Mouse (Mus musculus) urinary bladder, postnatal 36 days (tissue): Measurements from ENCODE around the gene Egln1.

ENCODE experiments used
- DNase-seq, 2 experiments: peaks; one replicate each; pipeline ENCODE4 v3.0.0; 2022; ENCODE audit warnings: low spot score in 2 of 2, mixed read lengths in 1 of 2

The Egln1 gene

DNA sequence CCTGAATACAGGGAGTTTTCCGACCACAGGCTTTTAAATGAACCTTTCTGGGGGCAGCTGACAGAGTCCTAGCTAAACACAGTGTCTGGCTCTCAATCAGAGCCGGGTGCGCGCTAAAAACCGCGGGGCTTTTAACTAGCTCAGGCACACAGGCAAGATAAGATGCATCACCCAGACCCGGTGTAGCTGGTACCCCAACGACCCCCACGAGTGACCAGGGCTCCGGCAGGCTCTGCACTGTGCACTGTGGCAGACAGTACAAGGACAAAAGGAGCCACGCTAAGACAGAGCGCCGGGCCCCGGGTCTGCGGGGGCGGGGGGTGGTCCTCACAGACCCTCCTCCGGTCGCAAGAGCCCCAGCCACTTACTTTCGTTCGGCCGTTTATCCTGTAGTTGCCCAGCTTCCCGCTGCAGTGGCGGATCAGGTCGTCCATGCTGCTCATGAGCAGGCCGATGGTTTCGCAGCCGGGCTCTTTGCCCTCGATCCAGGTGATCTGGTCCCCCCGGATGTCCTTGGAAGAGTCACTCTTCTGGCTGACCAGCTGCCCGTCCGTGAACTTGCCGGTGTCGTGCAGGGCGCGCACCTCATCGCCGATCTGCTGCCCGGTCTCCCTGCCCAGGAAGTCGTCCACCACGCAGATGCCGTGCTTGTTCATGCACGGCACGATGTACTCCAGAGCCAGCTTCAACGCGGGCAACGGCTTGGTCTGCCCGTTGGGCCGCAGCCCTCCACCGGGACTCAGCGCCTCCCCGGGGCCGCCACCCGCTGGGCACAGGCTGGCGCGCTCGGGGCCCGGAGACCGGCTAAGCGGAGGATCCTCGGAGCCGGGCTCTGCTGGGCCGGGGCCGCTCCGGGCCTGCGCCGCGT is 1.0 kb downstream of the Egln1 start:
- DNase-seq = peak; percentile 18 to 26

DNA sequence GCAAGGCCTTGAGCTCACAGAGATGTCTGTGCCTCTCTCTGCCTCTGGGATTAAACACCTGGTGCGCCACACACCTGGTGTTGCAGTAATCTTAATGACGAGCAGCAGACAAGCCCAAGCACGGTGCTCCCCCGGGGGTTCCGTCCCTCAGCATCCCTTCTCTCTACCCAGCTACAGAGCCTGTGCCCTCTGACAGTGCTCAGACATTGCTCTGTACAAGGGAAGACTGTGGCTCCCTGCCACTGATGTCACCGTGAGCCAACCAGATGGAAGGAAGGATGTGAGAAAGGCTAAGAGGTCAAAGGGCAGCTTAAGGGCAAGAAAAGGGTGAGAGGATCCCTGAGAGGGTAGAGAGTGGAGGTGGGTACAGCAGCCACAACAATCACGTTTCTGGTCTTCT is 4.7 kb downstream of the Egln1 start:
- DNase-seq = no peak

DNA sequence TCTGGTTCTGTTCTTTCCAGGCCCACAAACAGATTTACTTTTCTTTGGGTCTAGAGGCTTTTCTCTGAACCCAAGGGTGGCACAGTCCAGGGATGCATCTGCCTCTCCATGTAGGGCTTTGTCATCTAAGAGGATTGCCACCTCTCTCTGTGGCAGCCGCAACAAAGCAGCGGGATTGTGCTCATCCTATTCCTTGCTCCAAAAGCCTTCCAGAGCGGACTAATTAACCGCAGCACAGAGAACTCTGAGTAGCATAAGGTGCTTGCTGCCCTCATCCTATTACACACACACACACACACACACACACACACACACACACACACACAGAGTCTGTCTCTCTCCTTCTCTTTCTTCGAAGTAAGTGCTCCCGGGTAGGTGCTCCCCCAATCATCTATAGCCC is 5.3 kb downstream of the Egln1 start:
- DNase-seq = no peak

DNA sequence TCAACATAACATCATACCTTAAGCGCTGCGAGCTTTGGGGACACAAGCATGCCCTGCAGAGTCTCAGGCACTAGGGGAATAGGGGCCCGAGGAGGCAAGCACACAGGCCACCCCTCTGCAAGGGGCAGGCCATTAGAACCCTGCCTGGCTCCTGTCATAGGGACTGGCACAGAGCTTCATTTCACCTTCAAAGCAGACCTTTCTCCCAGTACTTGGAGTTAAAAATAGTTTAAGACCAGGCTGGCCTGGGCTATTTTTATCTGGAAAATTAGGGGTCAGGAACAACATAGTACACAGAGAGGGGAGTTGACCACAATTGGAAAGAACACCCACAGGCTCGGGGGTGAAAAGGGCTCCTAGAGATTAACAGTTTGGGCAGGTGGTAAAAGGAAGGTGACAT is 11.8 kb downstream of the Egln1 start:
- DNase-seq = no peak

DNA sequence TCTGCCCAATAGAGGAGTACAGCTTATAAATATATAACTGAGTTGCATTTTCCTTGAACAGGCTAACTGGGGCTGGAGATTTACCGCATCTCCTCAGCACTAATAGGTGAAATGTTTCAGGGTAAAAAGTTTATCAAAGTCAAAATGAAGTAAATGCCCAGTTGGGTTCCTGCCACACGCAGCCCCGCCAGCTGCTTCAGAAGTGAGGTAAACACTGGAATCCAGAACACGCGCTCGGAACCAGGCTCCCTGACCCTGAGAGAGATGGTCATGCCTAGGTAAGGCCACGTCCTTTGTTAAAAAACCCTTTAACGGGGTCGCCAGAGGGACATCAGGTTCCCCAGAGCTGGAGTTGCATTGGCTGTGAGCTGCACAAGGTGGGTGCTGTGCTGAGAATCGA is 12.4 kb downstream of the Egln1 start:
- no peak for DNase-seq

DNA sequence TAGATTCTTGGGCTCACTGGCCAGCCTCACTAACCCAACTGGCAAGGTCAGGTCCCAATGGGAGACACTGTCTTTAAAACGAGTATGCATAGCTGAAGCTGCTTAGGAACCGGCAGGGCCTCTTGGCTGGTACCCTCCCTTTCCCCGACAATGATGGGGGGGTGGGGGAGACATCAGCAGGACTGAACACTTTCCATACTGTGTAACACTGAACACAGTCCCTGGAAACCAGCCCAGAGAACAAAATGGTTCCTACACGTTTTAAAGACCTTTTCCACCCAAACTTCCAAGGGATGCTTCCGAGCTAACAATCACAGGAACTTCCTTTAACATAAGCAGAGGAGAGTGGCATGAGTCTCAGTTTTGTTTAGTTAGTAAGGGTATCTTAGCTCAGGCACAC is 14.0 kb downstream of the Egln1 start:
- DNase-seq = no peak

DNA sequence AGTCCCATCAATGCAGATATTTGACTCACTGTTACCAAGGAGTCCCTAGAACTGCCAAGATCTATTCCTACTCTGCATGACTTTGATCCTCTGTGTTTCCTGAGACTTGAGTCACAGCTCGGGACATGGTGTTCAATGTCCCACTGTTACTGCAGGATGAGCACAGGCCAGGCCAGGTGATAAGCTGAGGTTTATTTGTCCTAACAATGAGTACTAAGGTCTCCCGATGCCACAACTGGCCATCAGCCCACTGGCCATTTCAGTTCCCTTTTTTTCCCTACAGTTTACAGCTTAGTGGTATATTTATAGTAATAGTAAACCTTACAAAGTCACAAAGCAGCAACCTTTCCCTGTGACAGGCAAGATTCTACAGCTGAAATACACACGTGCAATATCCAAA is 16.7 kb downstream of the Egln1 start:
- no peak for DNase-seq

DNA sequence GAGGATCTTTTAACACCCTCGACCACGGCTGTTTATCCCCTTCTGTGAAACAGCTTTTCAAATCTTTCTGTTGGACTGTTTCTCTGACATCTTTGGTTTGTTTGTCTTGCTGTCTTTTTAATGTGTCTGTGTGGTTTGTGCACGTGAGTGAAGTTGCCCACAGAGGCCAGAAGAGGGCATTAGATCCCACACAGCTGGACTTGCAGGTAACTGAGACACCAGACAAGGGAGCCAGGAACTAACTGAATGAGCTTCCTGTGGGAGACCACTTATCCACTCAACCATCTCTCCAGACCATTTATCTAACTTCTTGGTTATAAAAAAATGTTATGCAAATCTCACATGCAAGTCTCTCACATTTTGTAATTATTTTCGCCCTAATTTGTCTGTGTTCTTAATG is 18.5 kb downstream of the Egln1 start:
- no peak for DNase-seq

DNA sequence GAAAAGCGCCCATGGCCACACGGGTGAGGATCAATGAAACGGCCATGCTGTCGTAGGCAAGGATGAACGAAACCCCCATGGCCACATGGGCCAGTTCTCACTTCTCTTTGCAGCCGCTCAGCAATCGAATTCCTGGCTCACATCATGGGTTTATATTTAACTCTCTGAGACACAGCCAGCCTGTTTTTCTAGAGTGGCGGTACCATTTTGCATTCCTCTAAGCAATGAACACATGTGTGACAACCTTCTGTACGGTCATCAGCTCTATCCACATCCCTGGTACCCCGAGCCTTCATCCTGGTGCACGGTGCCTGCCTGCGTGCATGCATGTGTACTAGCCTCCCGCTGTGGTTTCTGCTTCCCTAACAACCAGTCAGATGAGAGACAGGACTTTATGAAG is 19.0 kb downstream of the Egln1 start:
- no peak for DNase-seq

DNA sequence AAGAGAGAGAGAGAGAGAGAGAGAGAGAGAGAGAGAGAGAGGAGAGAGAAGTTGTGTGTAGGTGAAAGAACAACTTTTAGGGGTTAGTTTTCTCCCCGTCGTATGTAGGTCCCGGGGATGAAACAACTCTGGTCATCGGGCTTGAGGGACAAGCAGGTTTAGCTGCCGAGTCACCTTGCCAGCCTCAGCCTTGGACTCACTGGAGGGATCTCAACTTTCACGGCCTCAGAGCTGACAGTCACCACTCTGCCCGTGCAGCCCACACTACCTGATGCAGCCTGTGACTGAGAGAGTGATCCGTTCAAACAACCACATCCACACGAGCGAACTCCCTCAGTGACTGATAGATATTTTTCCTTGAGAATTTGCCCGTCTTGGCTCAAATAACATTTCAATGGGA is 20.1 kb downstream of the Egln1 start:
- no peak for DNase-seq

DNA sequence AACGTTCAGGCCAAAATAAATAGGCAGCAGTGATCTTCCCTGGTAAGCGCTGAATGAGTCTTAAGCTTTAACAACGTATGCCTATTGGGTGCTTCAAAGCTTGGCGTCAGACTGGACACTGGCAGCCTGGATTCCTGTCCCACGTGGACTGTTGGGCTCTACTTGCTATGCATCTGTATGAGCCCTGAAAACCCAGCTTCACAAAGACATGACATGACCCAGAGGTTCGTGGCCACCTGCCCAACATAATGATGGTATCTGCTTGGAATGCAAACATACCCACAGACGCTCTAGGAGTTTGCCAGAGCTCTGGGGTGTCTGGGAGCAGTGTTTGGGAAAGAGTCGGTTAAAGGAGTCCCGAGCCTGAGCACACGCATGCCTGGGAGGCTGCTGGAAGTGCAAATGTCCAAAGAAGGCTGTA is 22.8 kb downstream of the Egln1 start:
- peak; percentile 29 to 52 for DNase-seq

DNA sequence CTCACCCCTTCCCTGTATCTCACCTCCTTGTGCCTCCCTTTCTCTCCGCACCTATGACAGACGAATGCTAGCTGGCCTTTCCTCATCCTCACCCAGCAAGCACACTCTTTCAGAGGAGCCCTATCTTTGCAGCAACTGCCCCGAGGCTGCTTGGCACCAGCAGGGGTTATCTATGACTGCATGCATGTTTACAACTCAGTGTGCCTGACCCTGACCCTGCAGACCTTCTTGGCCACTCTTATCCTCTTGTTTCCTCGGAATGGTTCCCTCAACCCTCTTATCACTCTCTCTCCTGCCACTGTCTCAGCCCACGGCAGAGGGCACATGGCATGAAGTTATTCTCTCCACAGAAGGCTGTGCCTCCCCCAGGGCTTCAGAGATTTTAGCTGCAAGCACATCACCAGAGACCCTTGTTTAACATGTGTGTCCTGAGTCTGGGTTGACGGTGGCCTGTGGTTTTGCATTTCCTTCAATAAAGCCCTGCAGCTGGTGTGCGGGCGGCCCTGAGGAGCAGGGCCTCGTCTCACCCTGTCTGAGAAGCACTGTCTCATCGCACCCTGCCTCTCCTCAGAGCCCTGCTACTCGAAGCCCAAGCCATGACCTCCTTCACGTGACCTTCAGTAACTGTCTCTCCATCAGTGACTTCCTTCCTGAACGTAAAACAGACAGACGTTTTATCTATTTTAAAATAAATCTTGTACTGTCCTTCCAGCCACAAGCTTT is 23.4 kb downstream of the Egln1 start:
- no peak for DNase-seq

DNA sequence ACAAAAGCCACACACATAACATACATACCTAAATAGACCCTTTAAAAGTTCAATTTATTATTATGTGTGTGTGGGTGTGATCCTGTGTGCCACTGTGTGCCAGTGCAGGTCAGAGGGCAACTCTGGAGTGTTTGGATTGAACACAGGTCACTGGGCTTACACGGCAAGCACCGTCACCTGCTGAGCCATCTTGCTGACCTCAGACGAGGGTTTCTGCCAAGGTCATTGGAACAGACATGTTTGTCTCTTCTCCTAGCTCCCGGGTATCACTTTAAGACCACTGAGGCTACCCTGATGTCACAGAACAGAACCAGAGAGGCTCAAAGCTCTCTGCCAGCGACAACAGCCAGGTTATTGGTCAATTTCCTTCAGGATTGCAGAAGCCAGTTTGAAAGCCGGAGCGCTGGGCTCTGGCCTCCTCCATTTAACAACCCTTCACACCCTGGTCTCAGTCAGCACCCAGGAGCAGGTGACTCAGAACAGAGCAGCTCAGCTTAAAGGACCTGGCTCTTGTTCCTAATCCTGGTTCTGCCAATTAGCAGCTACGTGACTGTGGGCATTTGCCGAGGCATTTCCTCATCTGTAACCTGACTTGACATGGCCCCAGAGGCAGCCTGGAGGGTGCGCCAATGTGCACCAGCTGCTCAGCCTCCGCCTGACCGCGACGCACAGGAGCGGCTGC is 25.0 kb downstream of the Egln1 start:
- peak in 1 of 2 experiments; percentile 39 for DNase-seq

DNA sequence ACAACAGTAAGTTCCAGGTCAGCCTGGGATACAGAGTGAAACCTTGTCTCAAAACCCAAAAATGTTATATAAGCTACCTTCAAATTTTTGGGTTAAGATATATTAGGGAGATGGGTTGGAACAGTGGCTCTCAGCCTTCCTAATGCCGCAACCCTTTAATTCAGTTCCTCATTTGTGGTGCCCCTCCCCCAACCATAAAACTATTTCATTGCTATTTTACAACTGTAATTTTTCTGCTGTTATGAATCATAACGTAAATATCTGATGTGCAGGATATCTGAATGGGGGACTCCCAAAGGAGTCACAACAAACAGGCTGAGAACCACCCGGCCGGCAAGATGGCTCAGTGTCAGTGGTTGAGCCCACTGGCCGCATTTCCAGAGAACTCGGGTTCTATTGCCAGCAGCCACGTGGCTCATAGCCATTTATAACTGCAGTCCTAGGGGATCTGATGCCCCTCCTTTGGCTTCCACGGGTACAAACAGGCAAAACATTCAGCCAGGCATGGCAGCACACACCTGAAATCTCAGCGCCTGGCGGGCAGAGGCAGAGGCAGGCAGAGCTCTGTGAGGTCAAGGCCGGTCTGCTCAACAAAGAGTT is 26.5 kb downstream of the Egln1 start:
- no peak for DNase-seq

DNA sequence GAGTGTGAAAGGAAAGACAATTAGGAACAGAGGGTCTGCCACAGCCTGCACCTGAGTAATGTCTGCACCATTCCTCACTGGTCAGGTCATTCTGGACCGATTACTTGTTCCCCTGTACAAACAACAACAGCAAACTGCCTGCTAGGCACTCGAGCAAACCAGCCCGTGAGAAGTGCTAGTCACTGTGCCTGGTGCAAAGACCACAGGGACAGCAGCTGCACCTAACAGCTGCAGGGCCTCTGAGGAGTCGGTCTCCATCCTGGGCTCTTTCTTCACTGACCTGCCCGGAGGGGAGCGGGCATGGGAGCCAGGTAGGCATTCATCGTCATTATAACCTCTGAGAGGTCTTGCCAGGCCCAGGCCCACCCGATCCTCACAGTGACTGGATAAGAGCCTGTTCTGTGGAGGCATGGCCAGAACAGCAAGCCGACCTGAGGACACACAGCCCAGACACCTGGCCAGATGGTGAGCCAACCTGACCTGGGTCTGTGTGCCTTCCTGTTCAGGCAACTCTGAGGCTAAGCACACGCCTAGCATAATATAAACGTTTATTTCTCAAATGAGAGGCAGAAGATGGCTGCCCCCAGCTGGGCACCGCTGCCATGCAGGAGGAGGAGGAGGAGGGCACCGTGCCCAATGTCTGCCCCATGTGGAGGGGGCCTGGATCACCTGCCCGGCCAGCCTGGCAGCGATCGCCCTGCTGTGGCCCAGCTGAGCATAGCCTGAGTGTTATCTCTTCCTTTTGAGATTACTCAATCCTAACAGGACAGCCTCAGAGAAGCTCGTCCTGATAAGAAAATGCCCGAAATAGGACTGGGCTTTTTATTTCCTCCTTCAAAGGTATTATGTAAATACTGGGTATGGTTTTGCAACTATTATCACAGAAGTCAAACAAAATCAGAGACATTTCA is 27.5 kb downstream of the Egln1 start:
- peak in 1 of 2 experiments; percentile 26 for DNase-seq

DNA sequence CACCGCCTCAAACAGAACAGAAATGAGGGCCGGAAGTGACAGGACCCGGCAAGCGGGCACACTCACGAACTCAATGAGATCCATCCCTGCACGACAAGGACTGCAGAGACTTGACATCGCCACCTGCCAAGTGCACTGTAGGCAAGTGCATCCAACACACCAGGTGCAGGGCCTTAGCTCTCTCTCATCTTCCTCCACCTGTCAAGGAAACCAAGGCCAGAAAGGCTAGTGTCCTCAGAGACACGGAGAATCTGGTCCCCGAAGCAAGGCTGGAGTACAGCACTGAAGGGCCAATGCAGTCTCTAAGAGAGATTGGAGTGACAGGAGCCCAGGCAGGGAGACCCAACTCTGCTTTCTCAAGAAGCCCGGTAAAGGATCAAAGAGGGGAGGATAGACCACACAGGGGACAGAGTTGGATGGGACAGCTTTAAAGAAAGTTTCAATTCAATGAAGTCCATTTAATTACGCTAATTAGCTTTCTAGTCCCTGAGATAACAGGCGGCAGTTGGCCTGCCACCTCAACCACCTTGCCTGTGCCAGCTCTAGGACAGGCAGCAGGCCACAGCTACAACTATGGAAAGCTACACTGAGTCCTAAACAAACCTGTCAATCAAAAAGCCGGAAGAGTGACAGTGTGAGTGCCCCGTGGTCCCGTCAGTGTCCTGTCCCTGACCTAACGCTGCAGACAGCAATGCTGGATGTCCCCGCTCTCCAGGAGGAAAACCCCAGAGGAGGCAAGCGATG is 31.2 kb downstream of the Egln1 start:
- DNase-seq = no peak

DNA sequence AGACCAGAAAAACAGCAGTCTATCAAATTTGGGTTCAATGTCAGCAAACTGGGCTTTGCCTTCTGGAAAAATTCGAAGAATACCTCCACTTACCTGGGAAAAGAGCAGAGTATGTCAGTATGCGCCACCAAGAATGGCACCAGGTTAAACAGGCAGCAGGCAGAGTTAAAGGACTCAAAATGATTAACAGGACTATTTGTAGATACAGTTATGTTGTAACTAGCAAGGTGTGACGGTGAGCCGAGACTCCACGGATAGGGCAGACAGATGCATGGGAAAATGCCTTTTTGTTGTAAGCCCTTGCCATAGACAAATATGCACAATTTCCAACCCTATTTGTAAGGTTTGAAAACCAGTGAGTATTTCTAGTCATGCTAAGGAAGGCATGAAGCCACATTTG is 35.1 kb downstream of the Egln1 start:
- no peak for DNase-seq

DNA sequence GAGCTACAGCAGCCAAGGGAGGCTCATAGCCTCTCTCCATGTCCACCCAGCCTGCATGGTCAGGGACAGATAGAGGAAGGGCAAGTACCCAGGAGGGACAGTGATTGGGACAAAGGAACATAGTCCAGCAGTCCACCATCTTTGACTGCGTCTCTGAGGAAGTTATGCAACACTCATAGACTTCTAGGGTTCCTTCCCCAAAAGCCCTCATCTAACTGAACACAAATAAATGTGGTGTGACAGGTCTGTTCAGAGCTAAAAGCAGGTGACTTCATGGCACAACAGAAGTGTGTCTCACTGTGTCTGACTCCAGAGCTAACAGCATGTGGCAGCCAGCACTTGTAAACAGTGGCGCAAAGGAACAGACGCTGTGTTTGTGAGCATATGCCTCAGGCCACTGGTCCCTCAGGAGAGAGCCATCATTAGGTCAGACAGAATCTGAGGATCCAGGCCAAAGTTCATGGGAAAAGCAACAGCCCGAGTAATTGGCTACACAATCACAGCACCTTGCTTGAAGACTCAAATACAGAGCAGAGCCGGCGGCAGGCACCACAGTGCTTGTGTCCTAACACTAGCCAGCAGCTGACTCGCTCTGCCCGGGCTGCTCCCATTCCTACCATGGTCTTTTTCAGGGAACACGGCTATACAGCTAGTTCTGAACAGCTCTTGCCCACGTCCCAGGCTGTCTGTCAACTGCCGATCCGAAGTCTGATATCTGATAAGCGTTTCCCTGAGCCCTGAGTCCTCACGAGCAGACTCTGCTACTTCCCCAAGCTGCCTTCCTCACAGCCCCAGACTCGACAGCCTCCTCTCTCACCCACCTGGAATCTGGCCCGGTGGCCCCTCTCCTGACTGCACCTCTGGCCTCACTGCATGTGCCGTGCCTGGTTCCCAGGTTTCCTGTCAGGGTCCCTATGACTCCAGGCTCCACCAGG is 36.9 kb downstream of the Egln1 start:
- no peak for DNase-seq

DNA sequence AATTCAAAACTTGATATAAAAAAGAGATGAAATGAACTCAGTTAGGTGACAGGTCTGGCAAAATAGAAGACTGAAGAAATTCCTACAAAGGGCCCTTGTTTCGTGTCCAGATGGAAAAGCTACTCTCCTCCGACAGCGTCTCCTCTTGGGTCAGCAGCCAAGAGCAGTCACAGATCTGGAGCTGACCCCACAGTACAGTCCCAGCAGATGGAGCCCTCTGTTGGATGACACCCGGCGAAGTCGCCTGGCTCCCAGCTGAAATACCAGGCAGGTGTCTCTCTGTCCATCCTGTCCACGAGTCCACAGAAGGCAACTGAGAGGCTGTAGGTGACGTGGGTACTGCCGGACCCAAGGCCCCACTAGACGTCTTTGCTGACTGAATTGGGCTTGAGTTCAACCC is 38.8 kb downstream of the Egln1 start:
- DNase-seq = no peak
